Mouse (Mus musculus) cerebellum, adult 2 months (tissue): ENCODE measurements around the gene Ccdc167.

Source experiments
- CTCF ChIP-seq: fragments of 200-500 bp; IDR thresholded peaks from 2 replicates; pipeline ENCODE4 v1.5.1; 2011; ENCODE audit warnings: low read depth, mild to moderate bottlenecking, control low read depth, low read length, moderate library complexity, borderline replicate concordance; ENCODE audit not compliant: insufficient read depth
- POLR2A ChIP-seq: fragments of 200-500 bp; IDR thresholded peaks from 2 replicates; pipeline ENCODE4 v1.6.1; 2011; ENCODE audit warnings: low read length, control low read depth, borderline replicate concordance; ENCODE audit not compliant: insufficient read depth

GRCm38 (mm10) chr17:29662145-29662544 is 54.7 kb downstream of the Ccdc167 start:
- no peak for TF ChIP-seq CTCF
- TF ChIP-seq POLR2A = no peak
